Mouse (Mus musculus) neural tube, embryonic 13.5 days (tissue): ENCODE measurements around the gene Asb1. TPM values are rescaled to one million over a fixed set of nuclear protein-coding genes. Genes with fewer than 3 reads are reported as not detected.
A peak's percentile ranks its signal among the peaks of the same experiment; 100 is the strongest.

ENCODE experiments used
- ATAC-seq: fragments of 200-750 bp; cut with Nextera tagmentation; 2 replicates; pipeline ENCODE4 v1.8.0; 2017; ENCODE audit warnings: low read depth, mild to moderate bottlenecking, moderate TSS enrichment, moderate library complexity
- H3K27ac ChIP-seq: fragments of 300-500 bp; sonication (generic); replicated peaks from 2 replicates; pipeline ENCODE4 v1.5.1; 2015; ENCODE audit warnings: moderate library complexity, mild to moderate bottlenecking, inconsistent platforms
- H3K27me3 ChIP-seq: fragments of 300-500 bp; sonication (generic); 2 replicates; pipeline ENCODE4 v1.6.1; 2015; ENCODE audit warnings: mild to moderate bottlenecking, inconsistent platforms
- H3K36me3 ChIP-seq: fragments of 300-500 bp; sonication (generic); 2 replicates; pipeline ENCODE4 v1.6.1; 2015; ENCODE audit warnings: mild to moderate bottlenecking, inconsistent platforms
- H3K4me1 ChIP-seq: fragments of 300-500 bp; sonication (generic); replicated peaks from 2 replicates; pipeline ENCODE4 v1.6.1; 2015; ENCODE audit warnings: inconsistent platforms
- H3K4me2 ChIP-seq: fragments of 300-500 bp; sonication (generic); 2 replicates; pipeline ENCODE4 v1.6.1; 2015; ENCODE audit warnings: inconsistent platforms, mild to moderate bottlenecking, moderate library complexity
- H3K4me3 ChIP-seq: fragments of 300-500 bp; sonication (generic); 2 replicates; pipeline ENCODE4 v1.5.1; 2015; ENCODE audit warnings: mild to moderate bottlenecking, inconsistent platforms
- H3K9ac ChIP-seq: fragments of 300-500 bp; sonication (generic); 2 replicates; pipeline ENCODE4 v1.6.1; 2015; ENCODE audit warnings: moderate library complexity, mild to moderate bottlenecking, inconsistent platforms
- H3K9me3 ChIP-seq: fragments of 300-500 bp; sonication (generic); 2 replicates; pipeline ENCODE4 v1.6.1; 2016; ENCODE audit warnings: inconsistent platforms
- WGBS: fragments of 180-500 bp; shearing (Covaris S2); methylation state at CpG from one replicate; pipeline ENCODE4 v1.1.7; 2015; 5-methylcytosine and 5-hydroxymethylcytosine counted together
- polyA plus RNA-seq: library from polyadenylated mRNA; unstranded; fragments of >200 nt; fragmentation: Nextera tagmentation; extraction: Ambion mirVana; gene quantifications from 2 replicates; pipeline ENCODE4 v1.2.1, GENCODE M21; 2015

Asb1 gene
- polyA plus RNA-seq: 12.1 and 13.6 TPM in 2 replicates

DNA sequence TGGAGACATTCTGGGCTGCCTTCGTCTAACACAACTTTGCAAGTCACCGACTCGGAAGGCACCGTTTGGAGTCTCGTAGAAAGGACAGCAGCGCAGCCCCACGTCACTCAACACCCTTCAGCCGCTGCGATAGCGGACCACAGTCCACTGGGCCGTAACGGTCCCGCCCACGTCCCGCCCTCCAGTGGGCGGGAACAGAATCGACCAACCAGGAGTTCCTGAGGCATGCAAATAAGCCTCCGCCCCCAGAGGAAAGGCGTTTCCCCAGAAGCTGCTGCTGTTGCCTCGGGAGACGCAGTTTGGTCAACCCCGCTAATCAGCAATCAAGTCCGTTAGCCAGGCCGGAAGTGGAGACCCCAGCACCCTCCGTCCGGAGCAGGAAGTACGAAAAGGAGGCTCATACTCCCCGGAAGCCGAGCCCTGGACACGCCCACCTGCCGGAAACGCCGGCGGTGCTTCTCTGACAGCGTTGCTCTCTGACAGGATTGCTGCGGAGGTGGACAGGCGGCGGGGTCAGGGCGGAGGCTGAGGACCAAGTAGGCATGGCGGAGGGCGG, at the start of gene Asb1:
Asb1 (plus strand) TSS at position 274 of the 556 bp plus-strand sequence.
- H3K27ac ChIP-seq: peak within 1 kb of the TSS; percentile 68
- peaks cover 23% of the 10 kb centered on the region for H3K4me1 ChIP-seq
- peaks cover 31% of the 10 kb centered on the region for H3K27me3 ChIP-seq
- peak within 1 kb of the TSS; percentile 92 for H3K9ac ChIP-seq
- ATAC-seq: peak; percentile 98
- peak within 1 kb of the TSS; percentile 98 for H3K4me2 ChIP-seq
- peaks cover 14% of the 10 kb centered on the region for H3K36me3 ChIP-seq
- no peaks in the 10 kb centered on the region for H3K9me3 ChIP-seq
- WGBS: under 1% methylated on average over 41 of the region's 41 CpGs
- peak within 1 kb of the TSS; percentile 88 for H3K4me3 ChIP-seq

DNA sequence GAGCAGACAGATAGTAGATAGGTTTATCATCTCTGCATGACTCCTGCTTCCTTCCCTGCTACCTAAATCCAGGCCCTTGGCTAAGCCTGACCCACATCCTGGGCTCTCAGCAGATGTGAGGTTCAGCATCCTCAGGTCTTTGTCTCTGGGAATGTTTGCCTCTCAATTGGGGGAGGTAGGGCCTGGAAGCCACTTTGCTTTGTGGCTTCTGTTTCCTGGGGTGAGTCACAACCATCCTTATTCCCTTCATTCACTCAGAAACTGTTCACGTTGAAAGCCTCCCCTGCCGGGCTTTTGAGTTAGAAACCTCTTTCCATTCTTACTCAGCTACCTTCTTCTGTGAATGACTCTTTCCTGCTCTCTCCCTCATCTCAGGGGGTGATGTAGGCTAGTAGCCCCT, 47.6 kb upstream of the Asb1 start:
- Histone ChIP-seq H3K9me3 (no peaks in the 10 kb centered on the region), H3K27me3 (no peaks in the 10 kb centered on the region), H3K36me3 (no peaks in the 10 kb centered on the region), H3K27ac (no peak overlapping the region), H3K4me1 (peaks cover 22% of the 10 kb centered on the region), H3K4me2 (no peak overlapping the region), H3K4me3 (no peak overlapping the region), H3K9ac (no peak overlapping the region)
- WGBS: 11% methylated on average over 2 of the region's 2 CpGs
- no peak for ATAC-seq

- H3K9ac ChIP-seq: peak overlapping the region; percentile 91
- H3K4me3 ChIP-seq: peak overlapping the region; percentile 92
- H3K4me1 ChIP-seq: peaks cover 22% of the 10 kb centered on the region
- no peaks in the 10 kb centered on the region for H3K36me3 ChIP-seq
- H3K27me3 ChIP-seq: no peaks in the 10 kb centered on the region
- peak overlapping the region; percentile 94 for H3K4me2 ChIP-seq
- no peaks in the 10 kb centered on the region for H3K9me3 ChIP-seq
- WGBS: 46% methylated on average over 3 of the region's 3 CpGs
- H3K27ac ChIP-seq: no peak overlapping the region
- ATAC-seq: peak; percentile 29
Measured at GRCm38 (mm10) chr1:91493938-91494337, 46.4 kb upstream of the Asb1 start.

- H3K9me3 ChIP-seq: no peaks in the 10 kb centered on the region
- peak within 1 kb of the TSS; percentile 91 for H3K9ac ChIP-seq
- peak; percentile 98 for ATAC-seq
- H3K36me3 ChIP-seq: peaks cover 4% of the 10 kb centered on the region
- H3K27ac ChIP-seq: 0 out of 2 replicates have a peak within 1 kb of the TSS, but pooled peaks have one; percentile 28
- WGBS: under 1% methylated on average over 79 of the region's 79 CpGs
- H3K4me2 ChIP-seq: peak within 1 kb of the TSS; percentile 94
- peaks cover 22% of the 10 kb centered on the region for H3K4me1 ChIP-seq
- peak within 1 kb of the TSS; percentile 92 for H3K4me3 ChIP-seq
- no peaks in the 10 kb centered on the region for H3K27me3 ChIP-seq
Measured at GRCm38 (mm10) chr1:91494457-91495140, 45.7 kb upstream of the Asb1 start, which contains the start of gene Traf3ip1. Traf3ip1 (plus strand) TSS chr1:91494647.

DNA sequence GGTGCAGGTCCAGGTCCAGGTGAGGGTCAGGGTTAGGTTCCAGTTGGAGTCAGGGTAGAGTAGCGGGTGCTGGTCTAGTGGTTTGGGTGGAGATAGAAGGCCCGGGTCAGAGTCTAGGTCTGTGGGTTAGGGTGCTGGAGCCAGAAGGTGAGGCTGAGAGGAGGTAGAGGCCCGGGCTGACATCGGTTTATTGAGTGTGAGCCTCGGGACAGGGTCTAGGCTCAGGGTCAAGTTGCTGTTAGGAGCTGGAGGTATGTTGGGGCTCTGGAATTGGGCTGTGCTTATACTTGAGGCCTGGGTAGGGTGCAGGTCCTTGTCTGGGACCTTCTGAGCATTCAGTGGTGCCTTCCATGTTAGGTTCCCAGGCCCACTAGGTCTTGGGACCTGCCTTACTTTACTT, 45.0 kb upstream of the Asb1 start:
- Histone ChIP-seq H3K4me2 (peak overlapping the region; percentile 94), H3K9me3 (no peaks in the 10 kb centered on the region), H3K36me3 (peaks cover 10% of the 10 kb centered on the region), H3K4me1 (peaks cover 22% of the 10 kb centered on the region), H3K9ac (peak overlapping the region; percentile 91), H3K27me3 (no peaks in the 10 kb centered on the region), H3K4me3 (peak overlapping the region; percentile 92), H3K27ac (no peak overlapping the region)
- peak; percentile 20; the same call in 1 of the 2 replicates for ATAC-seq
- WGBS: 64% methylated on average over 5 of the region's 5 CpGs

GRCm38 (mm10) chr1:91498579-91498978, 41.8 kb upstream of the Asb1 start:
- Histone ChIP-seq H3K4me1 (peaks cover 22% of the 10 kb centered on the region), H3K27ac (no peak overlapping the region), H3K9me3 (no peaks in the 10 kb centered on the region), H3K4me2 (no peak overlapping the region), H3K36me3 (peaks cover 40% of the 10 kb centered on the region), H3K4me3 (no peak overlapping the region), H3K9ac (no peak overlapping the region), H3K27me3 (no peaks in the 10 kb centered on the region)
- 96% methylated on average over 6 of the region's 6 CpGs for WGBS
- no peak for ATAC-seq

GRCm38 (mm10) chr1:91504615-91505014, 35.7 kb upstream of the Asb1 start:
- peaks cover 91% of the 10 kb centered on the region for H3K36me3 ChIP-seq
- H3K27ac ChIP-seq: no peak overlapping the region
- no peak overlapping the region for H3K9ac ChIP-seq
- no peaks in the 10 kb centered on the region for H3K27me3 ChIP-seq
- ATAC-seq: no peak
- no peaks in the 10 kb centered on the region for H3K4me1 ChIP-seq
- H3K9me3 ChIP-seq: no peaks in the 10 kb centered on the region
- no peak overlapping the region for H3K4me2 ChIP-seq
- WGBS: 86% methylated on average over 3 of the region's 3 CpGs
- no peak overlapping the region for H3K4me3 ChIP-seq

DNA sequence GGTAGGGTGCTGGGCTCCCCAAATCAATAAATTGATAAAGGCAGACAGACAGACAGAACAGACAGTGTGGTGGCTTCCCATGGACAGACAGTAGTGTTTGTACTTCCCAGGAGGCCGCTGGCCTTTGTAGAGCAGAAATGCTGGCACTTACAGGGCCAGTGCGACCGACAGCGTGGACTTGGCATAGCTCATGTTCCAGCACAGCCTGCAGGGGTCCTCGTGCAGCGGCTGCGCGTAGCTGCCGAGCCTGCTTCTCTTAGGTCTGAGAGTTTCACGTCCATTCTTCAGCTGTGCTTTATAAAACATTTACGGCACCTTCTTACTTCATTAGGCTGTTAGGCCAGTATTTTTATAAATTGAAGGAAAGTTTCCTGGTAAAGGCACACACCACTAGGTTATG, 25.4 kb upstream of the Asb1 start:
- H3K9me3 ChIP-seq: no peaks in the 10 kb centered on the region
- no peak overlapping the region for H3K27ac ChIP-seq
- H3K4me1 ChIP-seq: no peaks in the 10 kb centered on the region
- no peak for ATAC-seq
- no peak overlapping the region for H3K4me3 ChIP-seq
- H3K9ac ChIP-seq: no peak overlapping the region
- H3K4me2 ChIP-seq: no peak overlapping the region
- 79% methylated on average over 11 of the region's 11 CpGs for WGBS
- no peaks in the 10 kb centered on the region for H3K27me3 ChIP-seq
- peaks cover 69% of the 10 kb centered on the region for H3K36me3 ChIP-seq

- H3K4me1 ChIP-seq: no peaks in the 10 kb centered on the region
- no peak overlapping the region for H3K4me2 ChIP-seq
- peaks cover 70% of the 10 kb centered on the region for H3K36me3 ChIP-seq
- ATAC-seq: no peak
- 90% methylated on average over 6 of the region's 6 CpGs for WGBS
- H3K27ac ChIP-seq: no peak overlapping the region
- no peaks in the 10 kb centered on the region for H3K27me3 ChIP-seq
- H3K4me3 ChIP-seq: no peak overlapping the region
- no peaks in the 10 kb centered on the region for H3K9me3 ChIP-seq
- no peak overlapping the region for H3K9ac ChIP-seq
Measured at GRCm38 (mm10) chr1:91515642-91516041, 24.7 kb upstream of the Asb1 start.

DNA sequence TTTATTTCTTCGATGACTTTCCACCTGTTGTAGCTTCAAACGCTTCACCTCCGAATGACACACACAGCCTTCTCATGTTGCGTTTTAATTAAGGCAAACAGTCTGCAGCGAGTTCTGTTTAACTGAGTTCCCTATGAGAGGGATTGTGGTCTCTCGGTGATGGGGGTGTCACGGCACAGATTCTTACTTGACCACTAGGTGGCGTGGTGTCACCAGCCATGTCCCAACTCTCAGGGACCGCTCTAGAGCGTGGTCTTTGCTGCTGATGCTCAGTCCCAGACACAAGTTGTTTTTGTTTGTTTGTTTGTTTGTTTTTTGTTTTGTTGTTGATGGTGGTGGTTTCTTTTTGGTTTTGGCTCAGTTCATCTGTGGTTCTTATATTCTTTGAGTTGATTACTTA, 16.6 kb upstream of the Asb1 start:
- peak; percentile 77; the same call in 1 of the 2 replicates for ATAC-seq
- Histone ChIP-seq H3K4me1 (no peaks in the 10 kb centered on the region), H3K27me3 (no peaks in the 10 kb centered on the region), H3K36me3 (peaks cover 76% of the 10 kb centered on the region), H3K4me2 (no peak overlapping the region), H3K4me3 (no peak overlapping the region), H3K9ac (no peak overlapping the region), H3K27ac (no peak overlapping the region), H3K9me3 (no peaks in the 10 kb centered on the region)
- 15% methylated on average over 10 of the region's 10 CpGs for WGBS

DNA sequence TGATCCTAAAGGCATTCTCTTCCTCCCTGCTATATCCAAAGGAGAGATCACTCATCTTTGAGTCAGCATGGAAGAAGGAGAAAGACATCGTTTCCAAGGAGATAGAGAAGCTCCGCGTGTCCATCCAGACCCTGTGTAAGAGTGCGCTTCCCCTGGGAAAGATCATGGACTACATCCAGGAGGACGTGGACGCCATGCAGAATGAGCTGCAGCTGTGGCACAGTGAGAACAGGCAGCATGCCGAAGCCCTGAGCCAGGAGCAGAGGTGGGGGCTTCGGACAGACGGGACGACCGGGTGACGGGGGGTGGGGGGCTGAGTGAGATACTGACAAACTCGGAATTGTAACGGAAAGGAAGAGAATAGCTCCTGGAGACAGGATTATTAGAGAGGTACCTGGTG, 14.5 kb upstream of the Asb1 start:
- Histone ChIP-seq H3K9me3 (no peaks in the 10 kb centered on the region), H3K4me2 (no peak overlapping the region), H3K27me3 (no peaks in the 10 kb centered on the region), H3K9ac (no peak overlapping the region), H3K4me1 (no peaks in the 10 kb centered on the region), H3K27ac (no peak overlapping the region), H3K36me3 (peaks cover 66% of the 10 kb centered on the region), H3K4me3 (no peak overlapping the region)
- 86% methylated on average over 14 of the region's 14 CpGs for WGBS
- ATAC-seq: no peak

- Histone ChIP-seq H3K4me3 (no peak overlapping the region), H3K36me3 (peaks cover 48% of the 10 kb centered on the region), H3K4me1 (no peaks in the 10 kb centered on the region), H3K9ac (no peak overlapping the region), H3K4me2 (no peak overlapping the region), H3K9me3 (no peaks in the 10 kb centered on the region), H3K27ac (no peak overlapping the region), H3K27me3 (no peaks in the 10 kb centered on the region)
- 92% methylated on average over 9 of the region's 9 CpGs for WGBS
- no peak for ATAC-seq
Measured at GRCm38 (mm10) chr1:91530166-91530565, 10.2 kb upstream of the Asb1 start.
